8 mouse cellular contexts compared by ENCODE assay signal in genomic region chr11:98782651-98783235, GRCm38 (mm10). TPM values are rescaled to one million over a fixed set of nuclear protein-coding genes. Genes with fewer than 3 reads are reported as not detected.
DNase-seq lines count a peak whose midpoint lies in the region; ATAC-seq and TF ChIP-seq lines count a peak whose summit lies in the region.

No protein-coding gene starts in this region.

- H3K4me1 ChIP-seq in forebrain, embryonic 11.5 days (replicated peaks; ENCODE audit: control insufficient read depth, insufficient read depth, low read length), result peaks cover 32% of the 10 kb centered on the region
- peaks cover 61% of the 10 kb centered on the region for H3K4me1 ChIP-seq in intestine, embryonic 14.5 days (replicated peaks; ENCODE audit: control insufficient read depth, insufficient read depth, low read length)
- peaks cover 57% of the 10 kb centered on the region for H3K4me1 ChIP-seq in stomach, embryonic 16.5 days (ENCODE audit: control insufficient read depth, insufficient read depth, low read length)

- H3K4me3 ChIP-seq in left cerebral cortex, adult 2 months, result peak overlapping the region; percentile 27
- peak overlapping the region; percentile 15 for H3K4me3 ChIP-seq in forebrain, embryonic 11.5 days (ENCODE audit: low read depth, low read length)
- H3K4me3 ChIP-seq in intestine, embryonic 14.5 days (ENCODE audit: low read depth, low read length), result no peak overlapping the region
- peak overlapping the region; percentile 38 for H3K4me3 ChIP-seq in stomach, embryonic 16.5 days (replicated peaks; ENCODE audit: low read length)

- H3K36me3 ChIP-seq in forebrain, embryonic 11.5 days (ENCODE audit: control insufficient read depth, insufficient read depth, low read length), result no peaks in the 10 kb centered on the region
- H3K36me3 ChIP-seq in intestine, embryonic 14.5 days (ENCODE audit: control insufficient read depth, insufficient read depth, low read length), result no peaks in the 10 kb centered on the region
- H3K36me3 ChIP-seq in stomach, embryonic 16.5 days (ENCODE audit: control insufficient read depth, insufficient read depth, low read length), result no peaks in the 10 kb centered on the region

- 3% methylated on average over 17 of the region's 17 CpGs for WGBS in forebrain, embryonic 11.5 days
- 7% methylated on average over 17 of the region's 17 CpGs for WGBS in intestine, embryonic 14.5 days
- 12% methylated on average over 17 of the region's 17 CpGs for WGBS in stomach, embryonic 16.5 days

- intact Hi-C loops in left cerebral cortex, adult 2 months (cut with DNase I), result loop anchor here (1.0 kb wide), 1 partner anchor 7 kb away; the partner anchor contains the start of gene Nr1d1

- no peaks in the 10 kb centered on the region for H3K9me3 ChIP-seq in forebrain, embryonic 11.5 days (ENCODE audit: control insufficient read depth, low read length)
- no peaks in the 10 kb centered on the region for H3K9me3 ChIP-seq in intestine, embryonic 14.5 days (ENCODE audit: control insufficient read depth, low read length)
- H3K9me3 ChIP-seq in stomach, embryonic 16.5 days (replicated peaks; ENCODE audit: control insufficient read depth, low read length), result no peaks in the 10 kb centered on the region

- TF ChIP-seq CTCF in left cerebral cortex, adult 2 months (IDR thresholded peaks at IDR 0.05), result no peak

- no peak for ATAC-seq in forebrain, embryonic 11.5 days (replicated peaks; ENCODE audit: low FRiP score)
- no peak for ATAC-seq in intestine, embryonic 14.5 days (replicated peaks; ENCODE audit: low FRiP score, low TSS enrichment, low read depth)
- ATAC-seq in stomach, embryonic 16.5 days (ENCODE audit: insufficient read depth, low FRiP score), result no peak
- ATAC-seq in monocyte, adult 5-6 weeks (replicated peaks; ENCODE audit: insufficient number of reproducible peaks, low FRiP score, low TSS enrichment, poor library complexity, severe bottlenecking), result no peak

- H3K27ac ChIP-seq in left cerebral cortex, adult 2 months, result peak overlapping the region; percentile 100
- H3K27ac ChIP-seq in forebrain, embryonic 11.5 days (ENCODE audit: low read depth, low read length), result peak overlapping the region; percentile 68
- H3K27ac ChIP-seq in intestine, embryonic 14.5 days (ENCODE audit: low read depth), result peak overlapping the region; percentile 95
- peak overlapping the region; percentile 97 for H3K27ac ChIP-seq in stomach, embryonic 16.5 days (ENCODE audit: low read length)

- DNase-seq in left cerebral cortex, adult 2 months (ENCODE audit: extremely low spot score in 1 of 2, low spot score in 2 of 2), result peak in 1 of 2 experiments; percentile 20
- no peak for DNase-seq in left cerebral cortex, adult 18-20 months (ENCODE audit: low spot score in 2 of 2)
- DNase-seq in adipocyte (ENCODE audit: low spot score), result peak; percentile 29
- peak; percentile 68 for DNase-seq in forebrain, embryonic 11.5 days (ENCODE audit: low spot score)
- DNase-seq in intestine, embryonic 14.5 days (ENCODE audit: low spot score), result no peak
- DNase-seq in lung, postnatal 4 days, result peak; percentile 53 to 73

- no peaks in the 10 kb centered on the region for H3K27me3 ChIP-seq in forebrain, embryonic 11.5 days (ENCODE audit: control insufficient read depth, insufficient read depth, low read length)
- H3K27me3 ChIP-seq in intestine, embryonic 14.5 days (replicated peaks; ENCODE audit: control insufficient read depth, insufficient read depth, low read length), result no peaks in the 10 kb centered on the region
- no peaks in the 10 kb centered on the region for H3K27me3 ChIP-seq in stomach, embryonic 16.5 days (ENCODE audit: control insufficient read depth, insufficient read depth, low read length)

- H3K4me2 ChIP-seq in forebrain, embryonic 11.5 days (ENCODE audit: low read depth, low read length, severe bottlenecking), result peak overlapping the region; percentile 46
- peak overlapping the region; percentile 49 for H3K4me2 ChIP-seq in intestine, embryonic 14.5 days (ENCODE audit: low read length)
- H3K4me2 ChIP-seq in stomach, embryonic 16.5 days (ENCODE audit: low read depth, low read length), result peak overlapping the region; percentile 58

- peak overlapping the region; percentile 55 for H3K9ac ChIP-seq in forebrain, embryonic 11.5 days (ENCODE audit: low read length)
- H3K9ac ChIP-seq in intestine, embryonic 14.5 days (ENCODE audit: low read length), result peak overlapping the region; percentile 48
- peak overlapping the region; percentile 75 for H3K9ac ChIP-seq in stomach, embryonic 16.5 days (ENCODE audit: low read length)

RNA-seq across cellular contexts. Expression of gene Nr1d1, which starts 7.6 kb away (rescaled TPM):
- 100 to 1,000 TPM in 1 of 2 experiments, 10 to 100 TPM in 1; 91.9 to 153 TPM for total RNA-seq in left cerebral cortex, adult 2 months (2021)
- total RNA-seq in left cerebral cortex, adult 18-20 months (2021), result 100 to 1,000 TPM in 1 of 2 experiments, 10 to 100 TPM in 1; 87.2 to 122 TPM
- 1.0 and 1.6 TPM in 2 replicates for polyA plus RNA-seq in forebrain, embryonic 11.5 days (2014; fragmentation: Nextera tagmentation; extraction: Ambion mirVana)
- 2.5 and 2.8 TPM in 2 replicates for polyA plus RNA-seq in intestine, embryonic 14.5 days (2014; fragmentation: Nextera tagmentation; extraction: Ambion mirVana)
- polyA plus RNA-seq in stomach, embryonic 16.5 days (2015; fragmentation: Nextera tagmentation; extraction: Ambion mirVana), result 2.6 and 4.1 TPM in 2 replicates
- total RNA-seq in monocyte, adult 5-6 weeks (2017), result 0.68 to 4.7 TPM (median 1.9 TPM) in 3 replicates

RNA-seq across cellular contexts. Expression of gene Msl1, which starts 12.6 kb away (rescaled TPM):
- total RNA-seq in left cerebral cortex, adult 2 months (2021), result 100 to 1,000 TPM; 178 to 192 TPM
- total RNA-seq in left cerebral cortex, adult 18-20 months (2021), result 100 to 1,000 TPM; 182 to 185 TPM
- polyA plus RNA-seq in forebrain, embryonic 11.5 days (2014; fragmentation: Nextera tagmentation; extraction: Ambion mirVana), result 24.0 and 28.4 TPM in 2 replicates
- polyA plus RNA-seq in intestine, embryonic 14.5 days (2014; fragmentation: Nextera tagmentation; extraction: Ambion mirVana), result 17.5 and 19.1 TPM in 2 replicates
- polyA plus RNA-seq in stomach, embryonic 16.5 days (2015; fragmentation: Nextera tagmentation; extraction: Ambion mirVana), result 18.0 and 18.4 TPM in 2 replicates
- 108 to 125 TPM (median 112 TPM) in 3 replicates for total RNA-seq in monocyte, adult 5-6 weeks (2017)

RNA-seq across cellular contexts. Expression of gene Casc3, which starts 22.0 kb away (rescaled TPM):
- total RNA-seq in left cerebral cortex, adult 2 months (2021), result 10 to 100 TPM; 53.0 to 57.6 TPM
- total RNA-seq in left cerebral cortex, adult 18-20 months (2021), result 10 to 100 TPM; 53.0 to 57.3 TPM
- polyA plus RNA-seq in forebrain, embryonic 11.5 days (2014; fragmentation: Nextera tagmentation; extraction: Ambion mirVana), result 59.9 and 63.2 TPM in 2 replicates
- polyA plus RNA-seq in intestine, embryonic 14.5 days (2014; fragmentation: Nextera tagmentation; extraction: Ambion mirVana), result 34.5 and 37.3 TPM in 2 replicates
- polyA plus RNA-seq in stomach, embryonic 16.5 days (2015; fragmentation: Nextera tagmentation; extraction: Ambion mirVana), result 25.1 and 26.3 TPM in 2 replicates
- 47.5 to 51.5 TPM (median 49.5 TPM) in 3 replicates for total RNA-seq in monocyte, adult 5-6 weeks (2017)

RNA-seq across cellular contexts. Expression of gene Thra, which starts 42.3 kb away (rescaled TPM):
- total RNA-seq in left cerebral cortex, adult 2 months (2021), result 100 to 1,000 TPM; 730 to 768 TPM
- 100 to 1,000 TPM; 708 to 832 TPM for total RNA-seq in left cerebral cortex, adult 18-20 months (2021)
- 35.9 and 36.9 TPM in 2 replicates for polyA plus RNA-seq in forebrain, embryonic 11.5 days (2014; fragmentation: Nextera tagmentation; extraction: Ambion mirVana)
- polyA plus RNA-seq in intestine, embryonic 14.5 days (2014; fragmentation: Nextera tagmentation; extraction: Ambion mirVana), result 60.7 and 63.8 TPM in 2 replicates
- 32.9 and 37.8 TPM in 2 replicates for polyA plus RNA-seq in stomach, embryonic 16.5 days (2015; fragmentation: Nextera tagmentation; extraction: Ambion mirVana)
- total RNA-seq in monocyte, adult 5-6 weeks (2017), result 3.4 to 5.4 TPM (median 4.3 TPM) in 3 replicates

RNA-seq across cellular contexts. Expression of gene Med24, which starts 53.5 kb away (rescaled TPM):
- total RNA-seq in left cerebral cortex, adult 2 months (2021), result 100 to 1,000 TPM; 126 to 134 TPM
- total RNA-seq in left cerebral cortex, adult 18-20 months (2021), result 100 to 1,000 TPM; 108 to 127 TPM
- polyA plus RNA-seq in forebrain, embryonic 11.5 days (2014; fragmentation: Nextera tagmentation; extraction: Ambion mirVana), result 75.9 and 76.6 TPM in 2 replicates
- 43.0 and 48.0 TPM in 2 replicates for polyA plus RNA-seq in intestine, embryonic 14.5 days (2014; fragmentation: Nextera tagmentation; extraction: Ambion mirVana)
- polyA plus RNA-seq in stomach, embryonic 16.5 days (2015; fragmentation: Nextera tagmentation; extraction: Ambion mirVana), result 42.2 and 44.2 TPM in 2 replicates
- total RNA-seq in monocyte, adult 5-6 weeks (2017), result 10.9 to 25.7 TPM (median 22.4 TPM) in 3 replicates

Comparison
In these comparisons a context has a peak if more than half of its experiments do, and no peak if none do; other contexts are left out.
1. DNase-seq: peak in adipocyte (single experiment), forebrain, embryonic 11.5 days (single experiment) and lung, postnatal 4 days (2 of 2); none in left cerebral cortex, adult 18-20 months (0 of 2) and intestine, embryonic 14.5 days (single experiment).
2. RNA of gene Nr1d1, which starts 7.6 kb away (total RNA-seq): 91.9 to 153 TPM in left cerebral cortex, adult 2 months and 87.2 to 122 TPM in left cerebral cortex, adult 18-20 months; 0.68 to 4.7 TPM in monocyte, adult 5-6 weeks; every median in the first group is over 10 times any median in the second.
3. Peak in every context shown above with its lines, with median percentiles within 50 percentile points of each other: H3K27ac ChIP-seq, H3K4me2 ChIP-seq and H3K9ac ChIP-seq.